Mouse (Mus musculus): Measurements from ENCODE around the gene Adra1b. TPM values are rescaled to one million over a fixed set of nuclear protein-coding genes. Genes with fewer than 3 reads are reported as not detected.

The Adra1b gene
- polyA plus RNA-seq, 1 experiment from 2014 or later, result 1.9 TPM

DNA sequence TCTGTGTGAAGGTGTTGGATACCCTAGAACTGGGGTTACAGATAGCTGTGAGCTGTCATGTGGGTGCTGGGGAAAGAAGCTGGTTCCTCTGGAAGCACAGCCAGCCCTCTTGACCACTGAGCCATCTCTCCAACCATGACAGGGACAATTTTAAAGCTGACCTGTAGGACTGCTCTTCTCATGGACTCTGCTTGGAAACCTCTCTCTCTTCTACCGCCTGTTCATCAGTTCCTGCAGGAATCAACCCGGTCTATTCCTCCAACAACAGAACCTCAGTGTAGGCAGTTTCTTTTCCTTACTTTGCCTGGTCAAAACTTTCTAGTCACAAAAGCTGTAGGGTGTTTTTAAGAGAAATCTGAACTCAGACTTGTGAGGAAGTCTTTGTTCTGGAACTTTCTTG lies 1.3 kb downstream of the Adra1b start:
- no peak for TF ChIP-seq CTCF (IDR thresholded peaks at IDR 0.05; ENCODE audit: low read depth)
- H3K4me3 ChIP-seq (ENCODE audit: low read depth, low read length), result no peak overlapping the region
- H3K27me3 ChIP-seq (ENCODE audit: insufficient read depth, low read length), result no peaks in the 10 kb centered on the region
- no peak for ATAC-seq (ENCODE audit: insufficient read depth)
- no peak overlapping the region for H3K27ac ChIP-seq (ENCODE audit: low read depth)
- no peaks in the 10 kb centered on the region for H3K36me3 ChIP-seq (ENCODE audit: insufficient read depth)
- no peaks in the 10 kb centered on the region for H3K4me1 ChIP-seq (ENCODE audit: insufficient read depth)
- H3K9me3 ChIP-seq (ENCODE audit: low read depth, low read length), result no peaks in the 10 kb centered on the region
- H3K4me2 ChIP-seq, result no peak overlapping the region
- no peak overlapping the region for H3K9ac ChIP-seq
- WGBS, result 87% methylated on average over 2 of the region's 2 CpGs
- DNase-seq, result no peak

DNA sequence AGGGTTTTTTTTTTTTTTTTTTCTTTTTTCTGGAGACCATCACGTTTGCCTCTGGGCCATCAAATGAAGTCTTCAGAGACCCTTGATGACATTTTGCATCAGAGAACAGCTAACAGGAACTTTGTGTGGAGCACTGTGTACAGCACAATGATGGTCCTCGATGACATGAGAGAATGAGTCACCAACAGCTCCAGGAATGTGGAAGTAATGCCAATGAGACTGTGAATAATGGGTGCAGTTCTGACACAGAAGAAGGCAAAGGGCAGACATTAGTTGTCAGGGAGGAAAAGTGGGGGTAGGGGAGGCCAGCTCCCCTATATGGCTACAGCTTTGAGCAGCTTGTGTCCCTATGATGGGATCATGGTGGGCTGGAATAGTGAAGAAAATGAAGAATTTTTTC lies 5.7 kb downstream of the Adra1b start:
- Histone ChIP-seq H3K9me3 (ENCODE audit: low read depth, low read length) (no peaks in the 10 kb centered on the region), H3K36me3 (ENCODE audit: insufficient read depth) (no peaks in the 10 kb centered on the region), H3K27ac (ENCODE audit: low read depth) (no peak overlapping the region), H3K4me1 (ENCODE audit: insufficient read depth) (no peaks in the 10 kb centered on the region), H3K4me3 (ENCODE audit: low read depth, low read length) (no peak overlapping the region), H3K9ac (no peak overlapping the region), H3K27me3 (ENCODE audit: insufficient read depth, low read length) (no peaks in the 10 kb centered on the region), H3K4me2 (no peak overlapping the region)
- WGBS, result 60% methylated on average over 2 of the region's 2 CpGs
- ATAC-seq (ENCODE audit: insufficient read depth) (no peak), DNase-seq (no peak)
- TF ChIP-seq CTCF (IDR thresholded peaks at IDR 0.05; ENCODE audit: low read depth), result no peak

GRCm38 (mm10) chr11:43892546-43892945 lies 8.5 kb downstream of the Adra1b start:
- Histone ChIP-seq H3K27ac (ENCODE audit: low read depth) (no peak overlapping the region), H3K36me3 (ENCODE audit: insufficient read depth) (no peaks in the 10 kb centered on the region), H3K4me2 (no peak overlapping the region), H3K9me3 (ENCODE audit: low read depth, low read length) (no peaks in the 10 kb centered on the region), H3K27me3 (ENCODE audit: insufficient read depth, low read length) (no peaks in the 10 kb centered on the region), H3K4me1 (ENCODE audit: insufficient read depth) (no peaks in the 10 kb centered on the region), H3K4me3 (ENCODE audit: low read depth, low read length) (no peak overlapping the region), H3K9ac (no peak overlapping the region)
- peak; percentile 28 for DNase-seq
- ATAC-seq (ENCODE audit: insufficient read depth), result no peak
- no peak for TF ChIP-seq CTCF (IDR thresholded peaks at IDR 0.05; ENCODE audit: low read depth)
- 37% methylated on average over 4 of the region's 4 CpGs for WGBS

- Histone ChIP-seq H3K9ac (no peak overlapping the region), H3K4me1 (ENCODE audit: insufficient read depth) (no peaks in the 10 kb centered on the region), H3K4me2 (no peak overlapping the region), H3K4me3 (ENCODE audit: low read depth, low read length) (no peak overlapping the region), H3K36me3 (ENCODE audit: insufficient read depth) (no peaks in the 10 kb centered on the region), H3K27ac (ENCODE audit: low read depth) (no peak overlapping the region), H3K9me3 (ENCODE audit: low read depth, low read length) (no peaks in the 10 kb centered on the region), H3K27me3 (ENCODE audit: insufficient read depth, low read length) (no peaks in the 10 kb centered on the region)
- TF ChIP-seq CTCF (IDR thresholded peaks at IDR 0.05; ENCODE audit: low read depth), result no peak
- no peak for ATAC-seq (ENCODE audit: insufficient read depth)
- 75% methylated on average over 3 of the region's 3 CpGs for WGBS
- DNase-seq, result peak; percentile 48
Observed at GRCm38 (mm10) chr11:43891457-43891856, 9.6 kb downstream of the Adra1b start.

GRCm38 (mm10) chr11:43889208-43889915 lies 11.6 kb downstream of the Adra1b start:
- no peak overlapping the region for H3K4me2 ChIP-seq
- 53% methylated on average over 8 of the region's 8 CpGs for WGBS

DNA sequence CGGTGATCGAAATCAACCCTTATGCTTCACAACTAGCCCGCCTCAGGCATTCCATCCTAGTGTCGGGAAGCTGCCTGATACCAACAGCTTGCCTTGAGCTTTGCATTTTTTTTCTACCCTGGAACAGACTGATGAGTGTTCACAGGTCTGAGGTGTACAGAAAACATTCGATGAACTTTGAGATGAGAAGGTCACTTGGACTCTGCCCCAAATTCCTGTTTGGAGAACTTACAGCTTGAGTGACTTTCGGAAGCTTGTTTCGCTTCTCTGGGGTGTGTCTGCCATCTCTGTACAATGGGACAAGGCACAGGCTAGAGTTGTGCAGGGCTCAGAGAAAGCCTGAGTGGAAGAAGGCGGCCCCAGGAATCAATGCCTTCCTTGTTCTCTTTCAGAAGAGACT lies 12.3 kb downstream of the Adra1b start:
- no peak for DNase-seq
- H3K27me3 ChIP-seq (ENCODE audit: insufficient read depth, low read length), result no peaks in the 10 kb centered on the region
- no peak overlapping the region for H3K9ac ChIP-seq
- no peak for ATAC-seq (ENCODE audit: insufficient read depth)
- no peaks in the 10 kb centered on the region for H3K9me3 ChIP-seq (ENCODE audit: low read depth, low read length)
- WGBS, result 77% methylated on average over 8 of the region's 8 CpGs
- H3K27ac ChIP-seq (ENCODE audit: low read depth), result no peak overlapping the region
- no peaks in the 10 kb centered on the region for H3K4me1 ChIP-seq (ENCODE audit: insufficient read depth)
- TF ChIP-seq CTCF (IDR thresholded peaks at IDR 0.05; ENCODE audit: low read depth), result no peak
- H3K4me2 ChIP-seq, result no peak overlapping the region
- no peak overlapping the region for H3K4me3 ChIP-seq (ENCODE audit: low read depth, low read length)
- no peaks in the 10 kb centered on the region for H3K36me3 ChIP-seq (ENCODE audit: insufficient read depth)

More at GRCm38 (mm10) chr11:43889208-43889915, 11.6 kb downstream of the Adra1b start:
- no peaks in the 10 kb centered on the region for H3K27me3 ChIP-seq (ENCODE audit: insufficient read depth, low read length)
- DNase-seq (no peak), ATAC-seq (ENCODE audit: insufficient read depth) (no peak)
- H3K9ac ChIP-seq, result no peak overlapping the region
- no peak for TF ChIP-seq CTCF (IDR thresholded peaks at IDR 0.05; ENCODE audit: low read depth)
- no peak overlapping the region for H3K4me3 ChIP-seq (ENCODE audit: low read depth, low read length)
- H3K4me1 ChIP-seq (ENCODE audit: insufficient read depth), result no peaks in the 10 kb centered on the region
- no peaks in the 10 kb centered on the region for H3K36me3 ChIP-seq (ENCODE audit: insufficient read depth)
- H3K27ac ChIP-seq (ENCODE audit: low read depth), result no peak overlapping the region
- H3K9me3 ChIP-seq (ENCODE audit: low read depth, low read length), result no peaks in the 10 kb centered on the region

DNA sequence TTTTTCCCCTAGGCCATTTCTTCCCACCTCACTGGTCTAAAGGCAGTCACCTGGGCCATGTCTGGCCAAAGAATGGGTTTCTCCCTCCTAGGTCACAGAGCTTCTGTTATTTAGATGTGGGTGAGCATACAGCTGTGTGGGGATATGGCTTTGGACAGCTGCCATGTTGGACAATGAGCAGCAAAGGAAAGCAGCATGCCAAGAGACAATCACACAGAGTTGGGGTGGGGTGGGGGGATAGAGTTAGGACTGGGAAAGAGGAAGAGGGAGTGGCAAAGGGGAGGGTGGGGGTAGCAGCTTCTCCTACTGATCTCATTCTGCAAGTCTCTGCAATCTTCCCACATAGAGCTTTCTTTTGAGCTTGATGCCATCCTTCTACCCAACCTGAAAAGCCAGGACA lies 13.4 kb downstream of the Adra1b start:
- Histone ChIP-seq H3K4me3 (ENCODE audit: low read depth, low read length) (no peak overlapping the region), H3K27ac (ENCODE audit: low read depth) (no peak overlapping the region), H3K27me3 (ENCODE audit: insufficient read depth, low read length) (no peaks in the 10 kb centered on the region), H3K36me3 (ENCODE audit: insufficient read depth) (no peaks in the 10 kb centered on the region), H3K9ac (no peak overlapping the region), H3K4me2 (no peak overlapping the region), H3K4me1 (ENCODE audit: insufficient read depth) (no peaks in the 10 kb centered on the region), H3K9me3 (ENCODE audit: low read depth, low read length) (no peaks in the 10 kb centered on the region)
- no peak for TF ChIP-seq CTCF (IDR thresholded peaks at IDR 0.05; ENCODE audit: low read depth)
- peak; percentile 47 for DNase-seq
- peak; percentile 62; the same call in 1 of the 2 replicates for ATAC-seq (ENCODE audit: insufficient read depth)

Measured in lung, embryonic 14.5 days (tissue).